Mouse (Mus musculus) activated CD4-positive, CD25-positive, alpha-beta regulatory T cell, adult 4 months (primary cell): ENCODE results near the gene Ddx39b. TPM values are rescaled to one million over a fixed set of nuclear protein-coding genes. Genes with fewer than 3 reads are reported as not detected.

Experiments
- ATAC-seq: one replicate; pipeline ENCODE4 v1.8.0; 2017
- polyA plus RNA-seq, 2 experiments: library from polyadenylated mRNA; unstranded; fragments of 100-300 nt; shearing (Covaris generic); gene quantifications; one replicate each; pipeline ENCODE4 v1.2.1; 2017

Gene Ddx39b
- polyA plus RNA-seq, 2 experiments from 2014 or later: 200 to 247 TPM

DNA sequence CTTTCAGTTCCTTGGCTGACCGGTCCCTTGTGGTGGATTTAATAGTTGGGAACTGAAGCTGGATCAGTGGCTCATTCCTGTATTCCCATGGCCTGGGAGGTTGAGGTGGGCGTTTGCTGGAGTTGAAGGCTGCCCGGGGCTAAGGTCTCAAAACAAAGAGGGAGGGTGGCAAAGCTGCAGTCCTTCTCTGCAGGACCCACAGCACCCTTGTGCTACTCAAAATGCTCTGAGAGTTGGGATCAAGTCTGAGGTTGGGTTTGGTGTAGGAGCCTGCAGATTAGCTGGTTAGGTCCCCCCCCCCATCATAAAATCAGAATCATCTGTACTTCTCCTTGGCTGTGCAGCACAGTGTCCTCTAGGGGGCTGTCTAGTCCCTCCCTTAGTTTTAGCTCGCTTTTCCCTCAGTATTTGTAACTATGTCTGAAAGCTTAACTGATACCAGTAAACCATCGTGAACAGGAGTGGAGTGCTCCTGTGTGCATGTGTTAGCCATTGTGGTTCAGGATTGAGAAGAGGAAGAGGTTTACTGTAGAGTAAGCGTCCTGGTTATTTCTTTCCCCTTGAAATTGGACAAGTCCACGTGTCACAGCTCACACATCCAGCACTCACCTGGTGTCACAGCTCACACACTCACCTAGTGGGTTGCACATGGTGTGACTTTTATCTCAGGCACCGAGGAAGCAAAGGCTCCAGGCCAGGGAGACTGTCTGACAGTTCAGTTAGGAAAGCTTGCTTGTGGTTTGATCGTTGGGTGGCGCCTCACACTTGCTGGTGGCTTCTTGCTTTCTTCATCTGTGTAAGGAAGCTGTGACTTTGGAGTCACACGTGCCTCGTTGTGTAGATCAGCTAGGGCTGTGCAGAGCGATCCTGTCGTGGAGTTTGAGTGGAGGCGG, 4.4 kb downstream of the Ddx39b start:
- ATAC-seq: no peak

DNA sequence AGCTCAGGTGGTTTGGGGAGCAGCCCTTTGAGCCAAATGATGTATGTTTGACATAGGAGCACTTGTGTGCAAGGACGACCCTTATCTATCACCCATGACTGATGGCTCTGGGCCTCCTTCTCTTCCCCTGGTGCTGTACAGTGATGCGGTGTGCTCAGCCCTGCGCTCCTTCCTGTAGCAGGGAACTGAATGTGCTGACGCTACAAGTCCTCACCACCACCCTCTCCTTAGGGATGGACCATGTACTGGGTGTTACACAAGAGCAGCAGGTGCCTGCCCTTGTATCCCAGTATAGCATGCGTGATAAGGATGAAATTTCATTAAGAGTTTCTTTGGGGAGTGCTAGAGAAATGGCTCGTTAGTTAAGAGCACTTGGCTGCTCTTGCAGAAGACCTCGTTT, 5.6 kb downstream of the Ddx39b start:
- ATAC-seq: no peak

DNA sequence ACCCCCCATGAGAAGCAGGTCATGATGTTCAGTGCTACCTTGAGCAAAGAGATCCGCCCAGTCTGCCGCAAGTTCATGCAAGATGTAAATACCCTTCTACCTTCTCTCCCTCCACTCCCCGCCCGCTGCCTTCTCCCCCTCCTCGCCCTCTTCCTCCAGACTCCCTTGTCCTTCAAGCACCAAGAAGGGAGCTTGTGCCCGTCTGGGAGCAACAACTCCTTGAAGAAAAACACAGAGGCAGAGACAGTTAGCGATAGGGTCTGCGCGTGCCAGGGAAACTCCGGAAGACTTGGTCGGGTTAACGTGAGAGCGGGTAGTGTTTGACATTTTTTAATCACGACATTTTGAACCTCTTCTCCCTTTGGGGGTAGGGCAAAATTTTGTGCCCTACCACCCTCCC, 7.4 kb downstream of the Ddx39b start:
- no peak for ATAC-seq

DNA sequence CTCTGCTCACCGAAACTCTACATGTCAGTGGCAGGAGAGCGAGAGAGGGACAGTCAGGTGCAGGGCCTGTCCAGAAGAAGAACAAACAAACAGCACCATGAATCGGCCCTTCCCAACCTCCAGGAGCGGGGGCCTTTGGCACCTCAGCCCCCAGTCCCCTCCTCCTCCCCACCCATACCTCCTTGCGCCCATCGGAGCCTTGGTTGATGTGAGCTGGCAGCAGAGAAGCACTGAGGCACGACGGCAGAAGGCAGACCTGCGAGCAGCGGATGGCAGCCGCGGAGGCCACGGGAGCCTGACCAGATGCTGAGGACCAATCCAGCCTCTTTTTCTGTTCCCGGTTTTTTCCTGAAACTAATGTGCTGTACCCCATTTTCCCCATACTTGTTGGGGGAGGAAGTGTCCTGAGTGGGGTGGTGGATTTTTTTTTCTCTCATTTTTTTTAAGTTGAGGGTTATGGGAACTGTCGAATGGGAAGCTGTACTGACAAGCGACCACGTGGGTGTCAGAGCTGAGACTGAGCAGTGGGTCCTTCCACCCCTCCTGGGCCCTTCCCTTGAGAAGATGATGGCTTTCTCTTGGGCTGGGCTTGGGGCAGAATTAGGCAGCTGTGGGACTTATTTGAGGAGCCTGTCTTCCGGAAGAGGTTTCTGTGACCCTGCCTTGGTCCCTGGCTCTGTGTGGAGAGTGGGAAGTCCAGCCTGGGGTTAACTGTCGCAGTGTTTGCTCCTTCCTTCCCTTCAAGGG, 8.1 kb downstream of the Ddx39b start:
- no peak for ATAC-seq

DNA sequence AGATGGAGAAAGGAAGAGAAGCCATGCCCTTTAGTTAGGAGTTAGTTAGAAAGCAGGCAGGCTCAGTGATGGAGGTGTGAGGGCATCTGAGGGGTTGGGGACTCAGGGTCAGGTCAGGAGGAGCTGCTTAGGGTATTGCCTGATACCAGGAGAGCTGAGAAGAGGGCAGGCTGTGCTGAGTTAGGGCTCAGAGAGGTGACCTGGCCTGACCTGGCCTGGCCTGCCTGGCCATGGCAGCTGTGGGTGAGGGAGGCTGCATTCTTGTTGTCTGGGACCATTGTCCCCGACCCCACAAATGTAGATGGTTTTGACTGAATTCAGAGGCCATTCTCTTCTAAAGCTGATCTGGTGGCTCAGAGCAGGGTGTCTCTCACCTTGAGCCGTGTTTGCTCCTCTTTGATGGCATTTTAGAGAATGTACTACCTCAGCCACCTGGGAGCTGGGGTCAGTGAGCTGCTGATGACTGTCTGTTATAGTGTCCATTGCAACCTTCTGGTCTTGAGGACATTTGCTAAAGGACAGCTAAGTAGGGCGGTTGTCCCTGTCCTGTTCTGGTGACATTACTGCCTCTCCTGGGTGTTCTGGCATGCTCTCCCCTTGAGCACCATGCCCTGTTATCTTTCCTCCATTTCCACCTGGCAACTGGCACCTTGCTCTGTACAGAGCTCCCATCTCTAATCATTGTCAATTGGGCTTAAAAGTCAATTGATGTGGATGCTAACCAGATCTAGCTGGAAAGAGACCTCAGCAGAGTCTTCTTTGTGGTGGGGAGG, 9.0 kb downstream of the Ddx39b start:
- ATAC-seq: no peak

DNA sequence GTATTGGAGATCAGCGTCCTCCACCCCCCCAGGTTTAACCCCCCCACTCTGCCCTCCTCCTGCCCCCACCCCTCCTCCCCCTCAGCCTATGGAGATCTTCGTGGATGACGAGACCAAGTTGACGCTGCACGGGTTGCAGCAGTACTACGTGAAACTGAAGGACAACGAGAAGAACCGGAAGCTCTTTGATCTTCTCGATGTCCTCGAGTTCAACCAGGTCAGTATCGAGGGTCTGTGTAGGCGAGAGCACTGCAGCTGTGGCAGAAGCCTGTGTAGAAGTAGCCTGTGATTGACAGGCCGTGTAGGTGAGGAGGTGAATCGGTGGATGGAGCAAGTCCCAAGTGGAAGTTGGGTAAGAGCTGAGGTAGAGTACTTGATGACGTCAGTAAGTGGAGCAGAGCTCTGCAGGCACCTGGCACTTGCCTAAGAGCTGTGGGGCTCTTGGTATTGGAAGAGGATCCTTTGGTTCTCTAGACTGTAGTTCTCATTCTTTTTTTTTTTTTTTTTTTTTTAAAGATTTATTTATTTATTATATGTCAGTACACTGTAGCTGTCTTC, 9.7 kb downstream of the Ddx39b start:
- ATAC-seq: no peak

DNA sequence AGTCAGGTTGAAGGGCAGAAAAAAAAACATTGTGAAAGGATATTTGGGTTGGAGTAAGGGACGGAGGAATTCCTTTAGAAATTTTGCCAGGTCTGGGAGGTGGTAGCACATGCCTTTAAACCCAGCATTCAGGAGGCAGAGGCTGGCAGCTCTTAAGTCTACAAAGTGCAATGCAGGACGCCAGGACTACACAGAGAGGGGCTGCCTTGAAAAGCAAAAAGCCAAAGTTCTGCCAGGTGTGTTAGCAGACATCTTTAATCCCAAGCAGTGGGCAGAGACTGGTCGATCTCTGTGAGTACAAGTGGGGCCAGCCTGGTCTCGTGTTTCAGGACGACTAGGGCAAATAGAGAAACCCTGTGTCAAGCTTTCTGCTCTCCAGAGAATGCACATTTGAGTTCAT, 10.4 kb downstream of the Ddx39b start:
- ATAC-seq: no peak

DNA sequence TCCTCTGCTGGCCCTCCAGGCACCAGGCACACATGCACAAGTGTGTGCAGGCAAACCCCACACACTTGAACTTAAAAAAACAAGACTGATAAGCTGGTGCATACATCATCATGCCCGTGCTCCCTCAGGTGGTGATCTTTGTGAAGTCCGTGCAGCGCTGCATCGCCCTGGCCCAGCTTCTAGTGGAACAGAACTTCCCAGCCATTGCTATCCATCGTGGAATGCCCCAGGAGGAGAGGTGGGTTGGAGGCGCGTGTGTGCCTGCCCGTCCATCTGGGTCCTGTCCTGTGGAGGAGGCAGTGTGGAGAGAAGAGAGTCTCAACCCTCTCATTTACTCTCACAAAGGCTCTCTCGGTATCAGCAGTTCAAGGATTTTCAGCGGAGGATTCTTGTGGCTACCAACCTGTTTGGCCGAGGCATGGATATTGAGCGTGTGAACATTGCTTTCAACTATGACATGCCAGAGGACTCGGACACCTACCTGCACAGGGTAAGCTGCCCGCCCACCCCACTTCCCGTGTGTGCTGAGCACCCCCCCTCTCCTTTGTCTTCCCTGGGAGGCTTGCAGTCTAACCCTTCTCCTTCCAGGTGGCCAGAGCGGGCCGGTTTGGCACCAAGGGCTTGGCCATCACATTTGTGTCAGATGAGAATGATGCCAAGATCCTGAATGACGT, 11.2 kb downstream of the Ddx39b start:
- no peak for ATAC-seq

DNA sequence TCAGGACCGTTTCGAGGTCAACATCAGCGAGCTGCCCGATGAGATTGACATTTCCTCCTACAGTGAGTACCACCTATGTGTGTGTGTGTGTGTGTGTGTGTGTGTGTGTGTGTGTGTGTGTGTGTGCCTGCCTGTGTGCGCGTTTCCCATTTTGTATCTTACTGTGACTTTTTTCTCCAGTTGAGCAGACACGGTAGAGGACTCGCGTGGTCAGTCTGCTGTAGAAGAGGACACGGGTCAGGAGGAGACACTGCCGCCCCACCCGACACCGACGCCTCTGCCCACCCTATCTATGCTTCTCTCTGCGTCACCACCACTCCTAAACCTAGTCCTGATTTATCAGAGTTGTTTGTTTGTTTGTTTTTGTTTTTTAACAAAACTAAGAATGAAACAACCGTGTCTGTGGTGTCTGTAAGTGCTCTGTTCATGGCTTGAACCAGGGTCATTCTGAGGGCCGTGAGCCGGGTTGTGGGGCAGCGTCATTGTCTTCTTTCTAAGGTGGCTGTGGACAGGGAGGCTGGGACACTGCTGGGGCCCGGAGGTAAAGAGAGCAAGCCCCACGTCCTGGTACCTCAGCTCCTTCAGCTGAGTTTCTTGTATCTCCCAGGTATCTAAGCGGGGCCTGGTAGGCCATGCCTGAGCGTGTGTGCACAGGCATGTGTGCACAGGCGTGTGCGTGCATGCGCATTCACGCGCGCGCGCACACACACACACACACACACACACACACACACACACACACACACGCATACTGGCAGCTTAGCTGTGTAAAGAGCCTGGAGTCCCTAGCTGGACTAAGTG, 11.9 kb downstream of the Ddx39b start:
- no peak for ATAC-seq

DNA sequence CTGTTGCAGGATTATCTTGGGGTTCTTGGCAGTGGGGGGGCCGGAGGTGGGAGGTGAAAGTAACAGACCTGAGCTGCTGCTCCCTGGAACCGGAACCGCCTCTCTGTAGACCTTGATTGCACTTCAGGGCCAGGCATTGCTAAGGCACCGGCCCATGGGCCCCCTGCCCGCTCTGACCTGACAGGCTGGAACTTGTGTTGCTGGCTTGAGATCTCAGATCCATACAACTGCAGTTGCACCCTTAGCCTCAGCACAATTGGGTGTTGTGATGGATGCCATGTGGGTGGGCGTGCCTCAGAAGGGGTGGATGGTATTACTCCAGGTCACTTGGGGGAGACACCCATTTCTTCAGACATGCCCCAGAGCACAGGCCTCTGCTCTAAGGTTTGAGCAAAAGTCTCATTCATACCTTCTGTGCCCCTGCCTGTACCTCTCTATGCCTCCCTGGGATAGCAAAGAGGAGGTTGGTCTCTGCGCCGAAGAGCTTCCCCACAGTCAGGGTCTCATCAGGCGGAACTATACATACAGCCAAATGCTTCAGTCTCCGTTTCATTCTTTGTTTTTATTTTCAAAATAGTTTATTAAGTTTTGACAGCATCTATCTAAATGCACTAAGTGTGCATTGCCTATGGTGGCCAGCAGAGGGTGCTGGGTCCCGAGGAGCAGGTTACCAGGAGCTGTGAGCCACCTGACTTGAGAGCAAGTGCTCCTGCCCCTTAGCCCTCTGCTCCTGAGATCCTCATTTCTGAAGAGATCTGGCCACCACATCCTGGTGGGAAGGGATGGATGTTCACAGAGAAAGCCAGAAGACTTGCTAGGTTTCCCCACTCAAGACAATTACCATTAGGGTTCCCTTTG, 12.9 kb downstream of the Ddx39b start:
- ATAC-seq: peak; percentile 30

DNA sequence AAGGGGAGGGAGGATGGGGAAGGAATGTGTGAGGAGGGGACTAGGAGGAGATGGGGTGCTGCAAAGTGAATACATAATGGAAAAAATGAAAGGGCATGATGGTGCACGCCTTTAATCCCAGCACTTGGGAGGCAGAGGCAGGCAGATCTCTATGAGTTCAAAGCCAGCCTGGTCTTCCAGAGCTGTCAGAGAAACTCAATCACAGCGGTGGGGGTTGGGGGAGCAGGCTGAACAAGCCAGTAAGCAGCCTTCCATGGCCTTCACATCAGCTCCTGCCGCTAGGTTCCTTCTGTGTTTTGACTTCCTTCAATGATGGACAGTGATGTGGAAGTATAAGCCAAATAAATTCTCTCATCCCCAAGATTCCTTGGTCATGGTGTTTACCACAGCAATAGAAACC, 13.8 kb downstream of the Ddx39b start:
- no peak for ATAC-seq

DNA sequence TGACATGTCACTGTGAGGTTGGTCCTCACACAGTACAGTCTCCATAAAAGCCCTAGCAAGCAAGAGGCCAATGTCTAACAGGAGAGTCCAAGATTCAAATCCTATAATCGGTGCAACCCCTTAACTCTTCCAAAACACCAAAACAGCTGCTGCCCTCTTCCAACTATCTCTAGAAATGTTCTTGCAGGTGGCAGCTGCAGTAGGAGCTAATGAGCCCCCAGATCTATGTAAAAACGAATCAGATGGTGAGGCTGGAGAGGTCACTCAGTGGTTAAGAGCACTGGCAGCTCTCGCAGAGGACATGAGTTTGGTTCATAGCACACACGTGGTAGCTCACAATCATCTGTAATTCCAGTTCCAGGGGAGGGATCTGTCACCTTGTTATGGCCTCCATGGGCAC, 14.2 kb downstream of the Ddx39b start:
- no peak for ATAC-seq

DNA sequence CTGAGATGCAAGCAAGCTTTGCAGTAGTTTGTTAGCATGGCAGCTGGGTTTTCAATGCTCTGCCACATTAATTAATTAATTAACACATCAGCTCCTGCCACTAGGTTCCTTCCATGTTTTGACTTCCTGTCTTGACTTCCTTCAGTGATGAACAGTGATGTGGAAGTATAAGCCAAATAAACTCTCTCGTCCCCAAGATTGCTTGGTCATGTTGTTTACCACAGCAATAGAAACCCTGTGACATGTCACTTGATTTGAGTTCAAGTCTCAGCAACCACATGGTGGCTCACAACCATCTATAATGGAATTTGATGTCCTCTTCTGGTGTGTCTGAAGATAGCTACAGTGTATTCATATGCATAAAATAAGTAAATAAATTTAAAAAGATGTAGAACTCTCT, 15.8 kb downstream of the Ddx39b start:
- no peak for ATAC-seq

DNA sequence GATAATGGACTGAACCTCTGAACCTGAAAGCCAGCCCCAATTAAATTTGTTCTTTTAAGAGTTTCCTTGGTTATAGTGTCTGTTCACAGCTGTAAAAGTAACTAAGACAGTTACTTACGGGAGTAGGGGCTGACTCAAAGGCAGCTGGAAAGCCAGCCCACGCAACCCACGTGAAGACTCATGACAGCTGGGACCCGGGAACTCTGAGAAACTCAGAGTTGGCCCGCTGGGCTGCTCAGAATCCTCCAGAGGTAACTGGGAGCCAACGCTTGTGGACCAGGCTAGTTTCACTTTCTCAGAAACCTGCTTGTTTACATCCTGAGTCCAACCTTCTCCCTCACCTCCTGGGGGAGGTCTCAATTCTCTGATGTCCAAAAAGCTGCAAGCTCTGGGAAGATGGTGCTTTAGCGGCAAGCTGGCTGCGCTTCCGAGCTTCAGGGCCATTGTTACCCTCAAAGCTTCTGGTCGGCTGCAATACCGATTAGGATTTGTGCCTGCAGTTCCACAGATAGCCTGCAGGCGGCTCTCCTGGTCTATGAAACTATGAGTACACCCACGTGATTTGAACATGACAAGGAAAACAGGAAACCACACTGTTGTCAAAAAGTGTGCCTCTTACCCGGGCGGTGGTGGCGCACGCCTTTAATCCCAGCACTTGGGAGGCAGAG, 16.4 kb downstream of the Ddx39b start:
- ATAC-seq: peak; percentile 15

DNA sequence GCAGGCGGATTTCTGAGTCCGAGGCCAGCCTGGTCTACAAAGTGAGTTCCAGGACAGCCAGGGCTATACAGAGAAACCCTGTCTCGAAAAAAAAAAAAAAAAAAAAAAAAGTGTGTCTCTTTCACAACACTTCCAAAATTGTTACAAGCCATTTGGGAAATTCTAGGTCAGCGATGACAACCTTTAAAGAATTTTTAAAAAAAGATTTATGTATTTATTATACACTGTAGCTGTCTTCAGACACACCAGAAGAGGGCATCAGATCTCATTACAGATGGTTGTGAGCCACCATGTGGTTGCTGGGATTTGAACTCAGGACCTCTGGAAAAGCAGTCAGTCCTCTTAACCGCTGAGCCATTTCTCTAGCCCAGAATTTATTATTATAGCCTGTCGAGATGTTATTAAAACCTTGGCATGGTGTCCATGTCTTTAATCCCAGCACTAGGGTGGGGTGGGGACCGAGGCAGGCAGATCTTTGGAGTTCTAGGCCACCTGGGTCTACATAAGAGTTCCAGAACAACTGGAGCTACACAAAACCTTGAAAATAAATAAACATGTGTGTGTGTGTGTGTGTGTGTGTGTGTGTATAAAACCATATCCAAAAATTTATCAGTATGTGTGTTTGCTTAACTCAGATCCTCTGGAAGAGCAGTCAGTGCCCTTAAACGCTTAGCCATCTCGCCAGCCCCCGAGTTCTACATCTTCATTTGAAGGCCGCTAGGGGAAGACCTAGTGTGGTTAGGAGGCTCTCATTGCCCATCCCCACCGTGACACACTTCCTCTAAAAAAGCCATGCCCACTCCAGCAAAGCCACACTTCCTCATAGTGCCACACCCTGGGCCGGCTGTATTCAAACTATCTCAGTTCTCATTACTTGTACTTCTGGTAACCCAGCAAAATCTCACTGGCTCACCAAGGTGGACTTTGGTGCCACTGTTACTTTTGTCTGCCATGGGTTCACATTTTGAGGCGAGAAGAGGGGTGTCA, 17.2 kb downstream of the Ddx39b start:
- peak; percentile 36 for ATAC-seq

DNA sequence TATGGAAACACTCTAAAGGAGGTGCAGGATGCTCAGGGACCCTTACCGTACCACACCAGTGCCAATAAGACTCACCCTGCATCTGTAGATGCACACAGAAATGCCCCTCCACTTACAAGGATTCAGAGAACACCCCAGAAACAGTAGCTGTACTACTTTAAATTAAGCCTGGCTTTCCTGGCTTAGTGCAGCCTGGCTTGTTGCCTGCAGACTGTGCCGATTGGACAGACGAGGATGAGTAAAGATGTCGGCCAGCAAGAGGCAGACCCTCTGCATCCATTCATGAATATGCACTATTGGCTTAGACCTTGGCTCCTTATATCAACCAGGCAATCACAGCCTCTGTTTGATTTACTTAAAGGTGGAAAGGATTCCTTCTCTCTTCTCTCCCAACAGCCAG, 18.1 kb downstream of the Ddx39b start:
- ATAC-seq: no peak

DNA sequence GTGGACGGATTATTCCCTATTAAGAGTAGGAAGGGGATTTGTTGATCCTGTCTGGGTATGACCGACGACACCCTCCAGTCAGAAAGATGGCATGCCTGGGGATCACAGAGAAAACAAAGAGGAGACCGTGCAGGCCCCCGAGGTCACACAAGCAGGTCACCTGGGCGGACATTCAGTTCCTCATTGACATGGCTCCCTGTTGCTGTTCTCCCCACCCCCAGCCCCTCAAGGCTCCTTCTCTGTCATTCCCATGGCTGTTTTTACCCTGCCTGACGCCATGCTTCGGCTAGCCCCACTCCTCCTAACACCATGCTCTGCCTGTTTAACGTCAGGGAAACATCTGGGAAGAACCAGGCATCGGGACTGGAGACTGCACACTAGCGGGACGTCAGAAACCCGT, 20.1 kb downstream of the Ddx39b start:
- no peak for ATAC-seq

DNA sequence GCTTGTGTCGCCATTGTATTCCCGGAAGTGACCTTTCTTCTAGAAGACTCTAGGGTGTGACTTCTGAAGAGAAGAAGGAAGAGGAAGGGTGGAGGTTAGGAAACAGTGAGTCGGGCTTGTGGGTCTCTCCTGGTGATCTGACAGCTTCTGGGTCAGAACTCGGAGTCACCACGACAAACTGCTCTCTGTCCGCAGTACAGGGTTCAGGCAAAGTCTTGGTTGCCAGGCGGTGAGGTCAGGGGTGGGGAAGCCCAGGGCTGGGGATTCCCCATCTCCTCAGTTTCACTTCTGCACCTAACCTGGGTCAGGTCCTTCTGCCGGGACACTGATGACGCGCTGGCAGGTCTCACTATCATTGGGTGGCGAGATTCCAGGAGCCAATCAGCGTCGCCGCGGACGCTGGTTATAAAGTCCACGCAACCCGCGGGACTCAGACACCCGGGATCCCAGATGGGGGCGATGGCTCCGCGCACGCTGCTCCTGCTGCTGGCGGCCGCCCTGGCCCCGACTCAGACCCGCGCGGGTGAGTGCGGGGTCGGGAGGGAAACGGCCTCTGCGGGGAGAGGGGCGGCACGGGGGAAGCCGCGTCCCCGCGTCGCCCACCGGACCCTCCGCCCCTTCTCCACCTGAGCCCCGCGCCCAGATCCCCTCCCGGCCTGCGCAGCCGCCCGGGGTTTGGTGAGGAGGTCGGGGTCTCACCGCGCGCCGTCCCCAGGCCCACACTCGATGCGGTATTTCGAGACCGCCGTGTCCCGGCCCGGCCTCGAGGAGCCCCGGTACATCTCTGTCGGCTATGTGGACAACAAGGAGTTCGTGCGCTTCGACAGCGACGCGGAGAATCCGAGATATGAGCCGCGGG, 21.3 kb downstream of the Ddx39b start, which contains the start of gene H2-D1:
H2-D1 (plus strand) TSS at position 67 of the 859 bp plus-strand sequence.
- ATAC-seq: peak; percentile 83
